Mouse (Mus musculus) T-helper 1 cell (primary cell): ENCODE data around the gene Fcmr.

Source experiments
- in situ Hi-C: fragments of 300-600 bp; cut with MboI, MseI; formaldehyde crosslinking; loops from one replicate; pipeline ENCODE4 v1.15.1; 2025; ENCODE audit warnings: high pct_unique_total_duplicates

Gene Fcmr

DNA sequence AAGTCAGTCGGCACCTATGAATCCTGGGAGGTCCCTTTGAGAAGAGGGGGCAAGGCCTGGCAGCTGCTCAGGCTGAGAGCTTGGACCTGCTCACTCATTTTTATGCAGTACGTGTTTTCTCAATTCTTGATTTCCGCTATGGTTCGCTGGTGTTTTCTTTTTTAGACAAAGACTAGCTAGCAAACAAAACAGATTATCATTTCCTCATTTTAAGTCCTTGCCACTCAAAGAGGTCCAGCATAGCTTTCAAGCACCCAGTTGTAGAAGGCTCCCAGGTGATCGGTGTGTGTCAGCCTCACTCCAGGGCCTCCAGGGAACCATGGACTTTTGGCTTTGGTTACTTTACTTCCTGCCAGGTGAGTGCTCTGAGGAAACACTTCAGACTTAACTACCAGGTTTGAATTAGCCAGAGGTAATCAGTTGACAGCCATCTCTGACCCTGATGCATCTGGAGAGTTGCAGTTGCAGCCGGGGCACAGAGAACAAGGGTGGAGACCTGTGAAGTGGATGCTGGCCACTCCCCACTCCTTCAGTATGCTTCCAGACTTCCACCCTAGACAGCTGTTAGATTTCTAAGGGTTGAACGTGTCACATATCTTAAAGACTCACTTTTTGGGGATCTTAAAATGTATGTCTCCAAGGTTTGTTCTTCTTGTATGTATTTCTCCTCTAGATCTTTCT is at the start of gene Fcmr:
Gene Fcmr, plus strand, starts transcription at position 129 of the 681 bp plus-strand sequence.
- in situ Hi-C loops = no loop called here

DNA sequence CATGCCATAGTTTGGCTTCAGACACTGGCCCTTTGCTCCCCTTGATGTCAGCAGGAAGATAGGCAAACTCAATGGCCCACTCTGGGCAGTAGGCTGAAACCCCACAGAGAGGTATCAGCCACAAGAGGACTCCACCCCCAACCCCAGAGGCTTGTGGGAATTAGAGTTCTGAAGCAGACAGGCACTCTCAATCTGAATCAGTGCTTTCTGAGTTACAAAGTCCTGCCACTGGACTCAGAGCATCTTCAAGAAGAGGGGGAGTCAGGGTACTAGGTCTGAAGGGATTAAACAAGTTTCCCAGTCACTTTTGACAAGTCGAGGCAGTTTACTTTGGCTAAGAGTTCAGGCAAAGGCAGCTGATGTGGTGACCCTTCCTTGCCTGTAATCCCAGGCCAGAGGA is 45.7 kb upstream of the Fcmr start:
- in situ Hi-C loops = loop anchor here (10.0 kb wide), 1 partner anchor 1595 kb away; no protein-coding TSS in a partner anchor

GRCm38 (mm10) chr1:130820316-130821148 is 44.9 kb upstream of the Fcmr start:
- in situ Hi-C loops = loop anchor here (10.0 kb wide), 1 partner anchor 1596 kb away; no protein-coding TSS in a partner anchor

DNA sequence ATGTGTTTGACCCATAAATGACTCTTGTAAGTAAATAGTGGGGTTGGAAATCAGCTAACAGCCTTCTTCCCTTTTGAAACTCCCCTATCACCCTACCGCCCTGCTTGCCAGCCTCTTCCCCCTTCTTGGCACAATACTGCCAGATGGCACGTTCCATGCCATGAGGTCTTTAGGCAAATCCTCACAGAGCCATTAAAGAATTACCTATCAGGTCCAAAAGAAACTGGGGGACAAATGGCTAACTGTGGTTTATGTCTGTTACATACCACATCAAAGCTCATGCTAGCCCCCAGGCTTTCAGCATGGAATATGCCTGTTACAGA is 44.4 kb upstream of the Fcmr start:
- in situ Hi-C loops = loop anchor here (10.0 kb wide), 1 partner anchor 1596 kb away; no protein-coding TSS in a partner anchor

GRCm38 (mm10) chr1:130821911-130822625 is 43.4 kb upstream of the Fcmr start:
- in situ Hi-C loops = loop anchor here (10.0 kb wide), 1 partner anchor 1597 kb away; no protein-coding TSS in a partner anchor

DNA sequence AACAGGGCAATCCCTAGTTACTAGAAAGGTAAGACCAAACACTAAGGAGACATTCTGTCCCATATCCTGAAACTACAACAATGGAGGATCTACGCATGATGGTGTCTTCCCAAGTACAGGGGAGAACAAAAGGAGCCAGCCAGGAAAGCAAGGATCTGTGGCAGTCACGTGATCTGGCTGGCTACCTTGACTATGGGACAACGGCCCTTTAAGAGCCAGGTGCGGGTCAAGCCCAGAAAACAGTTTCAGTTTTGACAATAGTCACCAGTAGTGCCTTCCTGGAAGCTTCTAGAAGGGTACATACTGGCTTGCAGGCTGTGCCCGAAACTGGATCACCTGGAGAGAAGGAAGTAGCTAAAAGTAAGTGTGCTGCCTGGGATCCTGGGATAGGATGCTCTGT is 39.0 kb upstream of the Fcmr start, which contains the start of gene Pigr:
Gene Pigr, plus strand, starts transcription at position 237 of the 400 bp plus-strand sequence.
- in situ Hi-C loops = loop anchor here (10.0 kb wide), 1 partner anchor 1602 kb away; no protein-coding TSS in a partner anchor

GRCm38 (mm10) chr1:130828656-130829055 is 36.8 kb upstream of the Fcmr start:
- in situ Hi-C loops = loop anchor here (10.0 kb wide), 1 partner anchor 1604 kb away; no protein-coding TSS in a partner anchor

DNA sequence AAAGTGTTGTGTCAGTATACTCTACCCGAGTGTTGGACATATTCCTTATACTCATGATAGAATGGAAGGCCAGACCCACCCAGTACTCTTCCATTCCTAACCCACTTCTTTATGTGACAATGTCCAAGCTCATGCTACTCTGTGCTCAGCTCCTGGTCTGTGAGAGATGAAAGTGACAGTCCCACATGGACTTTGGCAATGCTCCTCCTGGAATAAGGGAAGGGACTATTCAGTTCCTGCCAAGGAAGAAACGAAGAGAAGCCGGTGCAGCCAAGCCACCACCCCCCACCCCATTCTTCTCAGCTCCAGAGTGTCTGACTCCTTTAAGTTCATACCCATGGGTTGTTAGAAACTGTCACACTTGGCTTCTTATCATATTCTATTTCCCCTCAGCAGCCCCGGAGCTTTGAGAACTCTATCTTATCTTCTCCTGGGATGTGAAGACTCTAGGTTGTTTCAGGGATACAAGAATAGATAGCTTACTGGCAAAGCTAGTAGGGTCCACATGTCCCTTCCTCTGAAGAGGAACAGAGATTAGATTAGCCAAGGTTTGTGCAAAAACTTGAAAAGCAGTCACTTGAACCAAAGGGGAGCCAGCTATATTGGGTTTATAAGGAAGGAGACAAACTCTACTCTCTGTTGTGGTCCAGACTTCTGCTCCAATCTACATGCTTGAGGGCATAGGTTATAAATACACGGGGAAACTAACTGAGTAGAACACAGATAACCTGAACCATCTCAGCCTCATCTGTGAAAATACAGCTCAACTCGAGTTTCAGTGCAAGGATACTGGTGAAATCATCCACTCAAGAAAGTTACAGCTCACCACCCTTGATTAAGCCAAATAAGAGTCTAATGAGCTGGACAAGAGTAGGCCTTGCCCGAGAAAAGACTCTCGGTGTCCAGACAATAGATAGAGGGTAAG is 35.3 kb upstream of the Fcmr start:
- in situ Hi-C loops = loop anchor here (10.0 kb wide), 1 partner anchor 1605 kb away; no protein-coding TSS in a partner anchor

GRCm38 (mm10) chr1:130832230-130833149 is 33.0 kb upstream of the Fcmr start:
- in situ Hi-C loops = no loop called here

GRCm38 (mm10) chr1:130835161-130835936 is 30.1 kb upstream of the Fcmr start:
- in situ Hi-C loops = no loop called here

DNA sequence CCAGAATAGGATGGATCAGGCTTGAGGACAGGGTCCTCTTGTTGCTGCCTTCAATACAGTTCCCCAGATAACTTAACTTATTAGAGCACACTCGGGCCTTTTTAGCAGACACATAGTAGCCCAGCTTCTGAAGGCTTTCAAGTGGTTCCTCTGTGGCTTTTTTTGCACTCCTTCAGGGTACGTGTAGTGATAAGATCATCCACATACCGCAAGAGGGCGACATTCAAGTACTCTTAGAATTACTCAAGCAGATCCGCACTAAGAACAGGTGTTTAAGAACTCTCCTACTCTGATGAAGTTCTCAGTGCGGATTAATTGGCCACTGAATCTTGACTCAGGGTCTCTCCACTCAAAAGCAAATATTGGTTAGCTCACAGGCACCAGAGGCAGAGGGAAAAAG is 27.2 kb upstream of the Fcmr start:
- in situ Hi-C loops = no loop called here

DNA sequence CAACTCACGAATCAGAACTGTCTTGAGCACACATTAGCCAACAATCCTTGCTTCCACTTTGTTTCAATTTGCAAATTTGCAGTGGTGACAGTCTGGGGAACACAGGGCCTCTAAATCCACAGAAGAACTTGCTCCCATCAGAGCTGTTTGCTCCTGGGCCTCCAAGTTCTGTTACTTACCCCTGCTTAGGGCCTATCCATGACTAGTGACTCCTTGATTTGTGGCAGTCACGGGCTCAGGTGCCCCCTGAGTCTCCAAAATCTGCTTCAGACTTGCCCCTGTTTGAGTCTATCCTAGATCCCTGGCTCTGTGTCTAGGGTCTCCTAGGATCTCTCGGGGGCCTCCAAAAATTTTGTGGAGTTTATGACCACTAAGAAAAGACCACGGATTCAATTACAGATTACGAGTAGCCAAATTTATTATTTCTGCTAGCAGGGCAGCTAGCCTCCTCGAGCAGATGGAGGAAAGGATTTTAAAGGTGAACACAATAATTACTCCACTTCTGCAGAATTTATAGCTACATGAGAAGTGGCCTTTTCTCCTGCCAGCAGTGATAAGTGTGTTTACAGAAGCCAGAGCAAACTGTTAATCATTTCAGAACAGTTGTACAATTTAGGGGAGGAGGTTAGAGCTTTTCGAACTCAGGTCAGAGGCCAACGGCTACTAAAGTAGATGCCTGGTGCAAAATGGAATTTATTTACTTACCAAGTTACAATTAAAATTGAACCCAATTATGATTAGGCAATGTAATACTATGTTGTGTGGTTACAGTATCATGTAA is 24.7 kb upstream of the Fcmr start:
- in situ Hi-C loops = loop anchor here (5.0 kb wide), 1 partner anchor 52 kb away; no protein-coding TSS in a partner anchor

- in situ Hi-C loops = loop anchor here (5.0 kb wide), 1 partner anchor 51 kb away; no protein-coding TSS in a partner anchor
Measured at GRCm38 (mm10) chr1:130841621-130842020, 23.8 kb upstream of the Fcmr start.

DNA sequence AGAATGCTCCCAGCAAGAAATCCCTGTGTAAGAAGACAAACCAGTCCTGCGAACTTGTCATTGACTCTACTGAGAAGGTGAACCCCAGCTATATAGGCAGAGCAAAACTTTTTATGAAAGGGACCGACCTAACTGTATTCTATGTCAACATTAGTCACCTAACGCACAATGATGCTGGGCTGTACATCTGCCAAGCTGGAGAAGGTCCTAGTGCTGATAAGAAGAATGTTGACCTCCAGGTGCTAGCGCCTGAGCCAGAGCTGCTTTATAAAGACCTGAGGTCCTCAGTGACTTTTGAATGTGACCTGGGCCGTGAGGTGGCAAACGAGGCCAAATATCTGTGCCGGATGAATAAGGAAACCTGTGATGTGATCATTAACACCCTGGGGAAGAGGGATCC is 21.0 kb upstream of the Fcmr start:
- in situ Hi-C loops = loop anchor here (5.0 kb wide), 1 partner anchor 48 kb away; no protein-coding TSS in a partner anchor

DNA sequence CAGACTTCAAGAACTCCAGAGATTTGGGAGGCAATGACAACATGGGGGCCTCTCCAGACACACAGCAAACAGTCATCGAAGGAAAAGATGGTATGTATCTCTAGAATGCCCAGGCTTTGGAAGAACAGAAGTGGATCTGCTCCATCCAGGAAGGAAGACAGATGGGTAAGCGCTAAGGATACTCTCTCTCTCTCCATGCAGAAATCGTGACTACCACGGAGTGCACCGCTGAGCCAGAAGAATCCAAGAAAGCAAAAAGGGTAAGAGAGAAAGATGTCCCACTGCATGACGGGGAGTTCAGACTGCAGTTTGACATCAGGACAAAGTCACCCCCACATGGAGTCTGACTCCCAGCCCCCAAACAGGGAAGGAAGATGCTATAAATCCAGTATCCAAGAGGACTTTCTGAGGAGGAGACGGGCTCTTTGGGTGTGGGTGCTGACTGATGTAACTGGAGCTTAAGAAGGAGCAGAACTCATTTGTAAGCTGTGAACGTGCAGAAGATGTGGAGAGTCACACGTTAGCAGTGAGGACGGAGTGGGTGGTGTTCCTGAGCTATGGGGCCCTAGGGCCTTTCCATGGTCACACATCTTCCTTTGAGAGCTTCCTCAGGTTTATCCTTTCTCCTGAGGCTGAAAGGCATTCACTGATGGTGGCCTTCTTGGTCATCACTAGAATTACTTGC is 15.8 kb upstream of the Fcmr start:
- in situ Hi-C loops = no loop called here

- in situ Hi-C loops = no loop called here
Measured at GRCm38 (mm10) chr1:130850405-130850804, 15.1 kb upstream of the Fcmr start.

DNA sequence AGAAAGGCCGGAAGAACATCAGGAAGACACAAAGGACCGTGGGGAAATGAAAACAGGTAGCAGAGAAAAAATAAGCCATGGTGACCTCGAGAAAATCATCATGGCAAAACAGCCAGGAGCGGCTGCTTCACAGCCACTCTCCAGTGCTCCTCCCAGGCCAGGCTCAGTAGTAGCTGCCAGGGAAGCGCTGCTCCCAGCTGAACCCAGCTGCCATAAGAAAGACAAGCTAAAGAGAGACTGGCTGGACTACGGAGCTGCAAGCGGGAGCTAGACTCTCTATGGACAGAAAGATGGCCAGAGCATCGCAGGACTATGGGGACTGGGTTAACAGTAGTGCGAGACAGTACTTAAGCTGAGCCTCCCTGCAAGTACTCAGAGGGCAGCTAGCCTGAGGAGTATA is 10.7 kb upstream of the Fcmr start:
- in situ Hi-C loops = no loop called here
